ENCODE assay signal across 19 mouse cellular contexts in the genomic region with DNA sequence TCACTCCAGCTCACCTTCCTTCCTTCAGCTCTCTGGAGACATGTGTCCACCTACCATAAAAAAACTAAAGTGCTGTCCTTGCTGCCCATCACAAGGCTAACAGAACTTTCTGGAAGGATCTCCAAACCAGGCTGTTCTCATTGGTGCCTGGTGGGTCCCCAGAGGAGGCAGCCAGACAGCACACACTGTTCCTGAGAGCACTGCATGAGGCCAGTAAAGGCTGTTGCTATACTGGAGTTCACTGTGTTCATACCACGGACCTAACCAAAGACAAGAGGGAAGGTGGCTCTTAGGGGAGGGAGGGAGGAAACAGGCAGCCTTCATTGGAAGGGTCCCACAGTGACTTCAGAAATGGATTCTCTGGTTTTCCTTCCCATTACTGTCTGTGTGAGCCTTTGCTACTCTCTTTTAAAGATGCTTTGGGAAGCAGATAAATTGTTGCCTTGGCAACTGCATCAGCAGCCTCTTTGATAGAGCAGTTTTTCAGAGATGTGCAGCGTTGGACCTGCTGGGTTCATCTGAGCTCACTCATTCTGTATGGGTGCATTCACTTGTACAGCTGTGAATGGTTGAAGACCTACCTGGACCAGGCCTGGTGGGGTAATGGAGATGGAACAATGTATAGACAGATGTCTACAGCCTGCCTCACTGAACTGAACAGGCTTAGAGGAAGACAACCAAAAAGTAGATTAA. TPM values are rescaled to one million over a fixed set of nuclear protein-coding genes. Genes with fewer than 3 reads are reported as not detected.
DNase-seq lines count a peak whose midpoint lies in the region; ATAC-seq and TF ChIP-seq lines count a peak whose summit lies in the region.
"Had no signal": no experiment of that assay in that cellular context is flagged by ENCODE, and none has a peak within 500 bp of the region (broad histone marks: within the 10 kb centered on the region; RNA-seq: fewer than 3 reads in every experiment).

No protein-coding gene starts in this region.

- DNase-seq in frontal cortex, postnatal 10 days (ENCODE audit: low spot score in 2 of 2), result no peak
- DNase-seq in layer of hippocampus, adult 2 months (ENCODE audit: low spot score in 2 of 2), result no peak
- DNase-seq in layer of hippocampus, adult 9-11 months, result no peak
- DNase-seq in brain, adult 2 months (ENCODE audit: low read depth, low spot score), result peak; percentile 71
- peak; percentile 65 for DNase-seq in forebrain, postnatal 0 days
- DNase-seq: adrenal gland, postnatal 36 days; cerebellum, adult 8-10 months; gastrocnemius, postnatal 14 days; left cerebral cortex, postnatal 4 days; liver; thymus, adult 2 months had no signal

- H3K4me2 ChIP-seq in forebrain, postnatal 0 days (ENCODE audit: low read depth), result no peak overlapping the region
- H3K4me2 ChIP-seq: neural tube, embryonic 12.5 days had no signal

- ATAC-seq in frontal cortex, adult (ENCODE audit: low TSS enrichment), result peak; percentile 80
- peak; percentile 95 for ATAC-seq in forebrain, postnatal 0 days
- no peak for ATAC-seq in megakaryocyte, adult 5-6 weeks (ENCODE audit: poor library complexity, severe bottlenecking)
- ATAC-seq: intestine, postnatal 0 days; lung, postnatal 0 days had no signal

- no peak overlapping the region for H3K9ac ChIP-seq in forebrain, postnatal 0 days
- H3K9ac ChIP-seq: neural tube, embryonic 12.5 days had no signal

- H3K9me3 ChIP-seq in forebrain, postnatal 0 days (ENCODE audit: low read length), result no peaks in the 10 kb centered on the region
- H3K9me3 ChIP-seq: neural tube, embryonic 12.5 days had no signal

- no peak for TF ChIP-seq CTCF in layer of hippocampus, adult 2 months (conservative IDR thresholded peaks at IDR 0.05)
- no peak for TF ChIP-seq CTCF in forebrain, postnatal 0 days (IDR thresholded peaks at IDR 0.05; ENCODE audit: low read depth)

- H3K4me3 ChIP-seq in layer of hippocampus, adult 2 months, result no peak overlapping the region
- no peak overlapping the region for H3K4me3 ChIP-seq in forebrain, postnatal 0 days (ENCODE audit: low read depth, low read length)
- H3K4me3 ChIP-seq: neural tube, embryonic 12.5 days had no signal

- H3K27me3 ChIP-seq in forebrain, postnatal 0 days (ENCODE audit: insufficient read depth, low read length), result no peaks in the 10 kb centered on the region
- H3K27me3 ChIP-seq: neural tube, embryonic 12.5 days had no signal

- 36% methylated on average over 2 of the region's 2 CpGs for WGBS in forebrain, postnatal 0 days

- H3K27ac ChIP-seq in layer of hippocampus, adult 2 months, result peak overlapping the region; percentile 43; the same call in 1 of the 2 replicates
- H3K27ac ChIP-seq in forebrain, postnatal 0 days (ENCODE audit: low read depth, low read length), result peak overlapping the region; percentile 62; the same call in 1 of the 2 replicates
- H3K27ac ChIP-seq: neural tube, embryonic 12.5 days had no signal

- no peaks in the 10 kb centered on the region for H3K36me3 ChIP-seq in forebrain, postnatal 0 days (ENCODE audit: insufficient read depth)
- H3K36me3 ChIP-seq: neural tube, embryonic 12.5 days had no signal

- no peaks in the 10 kb centered on the region; the same call in 1 of the 2 replicates for H3K4me1 ChIP-seq in forebrain, postnatal 0 days (ENCODE audit: insufficient read depth)
- H3K4me1 ChIP-seq: neural tube, embryonic 12.5 days had no signal

RNA-seq across cellular contexts. Expression of a gene that starts 30.8 kb away (rescaled TPM):
- 1 to 10 TPM; 7.8 to 8.0 TPM for total RNA-seq in layer of hippocampus, adult 2 months (2021)
- 17.2 and 24.3 TPM in 2 replicates for total RNA-seq in forebrain, postnatal 0 days (2014; rRNA removed)
- 41.2 and 47.7 TPM in 2 replicates for polyA plus RNA-seq in forebrain, postnatal 0 days (2015; fragmentation: Nextera tagmentation; extraction: Ambion mirVana)
- total RNA-seq in megakaryocyte, adult 5-6 weeks (2015), result 7.8 and 14.8 TPM in 2 replicates
- total RNA-seq in megakaryocyte, adult 5-6 weeks (2017), result 6.0 and 8.6 TPM in 2 replicates

RNA-seq across cellular contexts. Expression of a gene that starts 38.2 kb away (rescaled TPM):
- total RNA-seq in layer of hippocampus, adult 2 months (2021), result under 1 TPM in 1 of 2 experiments, not detected in 1; 0.20 TPM
- total RNA-seq in forebrain, postnatal 0 days (2014; rRNA removed), result 0.08 and 0.43 TPM in 2 replicates
- polyA plus RNA-seq in forebrain, postnatal 0 days (2015; fragmentation: Nextera tagmentation; extraction: Ambion mirVana), result 0.06 and 0.19 TPM in 2 replicates
- total RNA-seq in megakaryocyte, adult 5-6 weeks (2015), result not detected in 2 replicates
- total RNA-seq in megakaryocyte, adult 5-6 weeks (2017), result 0.26 TPM in 1 of 2 replicates, not detected in the other
- total RNA-seq: hematopoietic stem cell, adult 5-6 weeks; left cerebral cortex, postnatal 4 days; MEL; monocyte, adult 5-6 weeks had no signal

RNA-seq across cellular contexts. Expression of a gene that starts 47.1 kb away (rescaled TPM):
- 1 to 10 TPM; 2.8 to 2.9 TPM for total RNA-seq in layer of hippocampus, adult 2 months (2021)
- 0.92 and 2.2 TPM in 2 replicates for total RNA-seq in forebrain, postnatal 0 days (2014; rRNA removed)
- 2.0 TPM in 2 replicates for polyA plus RNA-seq in forebrain, postnatal 0 days (2015; fragmentation: Nextera tagmentation; extraction: Ambion mirVana)
- total RNA-seq in megakaryocyte, adult 5-6 weeks (2015), result 1.0 and 1.4 TPM in 2 replicates
- 0.07 and 0.53 TPM in 2 replicates for total RNA-seq in megakaryocyte, adult 5-6 weeks (2017)

Comparison
In these comparisons a context has a peak if more than half of its experiments do, and no peak if none do; other contexts are left out.
1. DNase-seq: peak in brain, adult 2 months (single experiment) and forebrain, postnatal 0 days (single experiment); none in frontal cortex, postnatal 10 days (0 of 2), layer of hippocampus, adult 2 months (0 of 2) and layer of hippocampus, adult 9-11 months (single experiment).